Mouse (Mus musculus): Measurements from ENCODE around the gene Olfr153. TPM values are rescaled to one million over a fixed set of nuclear protein-coding genes. Genes with fewer than 3 reads are reported as not detected.
"Not testable (repeated sequence)": the region's sequence is repeated elsewhere in the genome, so short reads cannot be mapped to it uniquely, and the experiment has no call there.

Olfr153 gene
- total RNA-seq (2017), result not detected in 2 replicates

GRCm38 (mm10) chr2:87531496-87531895, at the start of gene Olfr153:
Gene Olfr153 (plus strand): TSS chr2:87531796.
- ATAC-seq (replicated peaks in 1 of 2; ENCODE audit: insufficient read depth in 1 of 2, low FRiP score in 2 of 2, low TSS enrichment in 1 of 2, low read depth in 1 of 2, poor library complexity in 2 of 2, severe bottlenecking in 2 of 2), result no peak

- ATAC-seq (replicated peaks in 1 of 2; ENCODE audit: insufficient read depth in 1 of 2, low FRiP score in 2 of 2, low TSS enrichment in 1 of 2, low read depth in 1 of 2, poor library complexity in 2 of 2, severe bottlenecking in 2 of 2), result no peak
Measured at GRCm38 (mm10) chr2:87482276-87482675, 49.3 kb upstream of the Olfr153 start.

GRCm38 (mm10) chr2:87496993-87497392, 34.6 kb upstream of the Olfr153 start, which contains the start of gene Pramel7:
Gene Pramel7 (minus strand): TSS chr2:87497093.
- not testable (repeated sequence) for ATAC-seq (replicated peaks in 1 of 2; ENCODE audit: insufficient read depth in 1 of 2, low FRiP score in 2 of 2, low TSS enrichment in 1 of 2, low read depth in 1 of 2, poor library complexity in 2 of 2, severe bottlenecking in 2 of 2)

- ATAC-seq (replicated peaks in 1 of 2; ENCODE audit: insufficient read depth in 1 of 2, low FRiP score in 2 of 2, low TSS enrichment in 1 of 2, low read depth in 1 of 2, poor library complexity in 2 of 2, severe bottlenecking in 2 of 2), result no peak
Measured at GRCm38 (mm10) chr2:87506265-87506664, 25.3 kb upstream of the Olfr153 start, which contains the start of gene Pramel6. Gene Pramel6 (plus strand): TSS chr2:87506565.

GRCm38 (mm10) chr2:87515046-87515445, 16.6 kb upstream of the Olfr153 start:
- ATAC-seq (replicated peaks in 1 of 2; ENCODE audit: insufficient read depth in 1 of 2, low FRiP score in 2 of 2, low TSS enrichment in 1 of 2, low read depth in 1 of 2, poor library complexity in 2 of 2, severe bottlenecking in 2 of 2), result no peak

- ATAC-seq (replicated peaks in 1 of 2; ENCODE audit: insufficient read depth in 1 of 2, low FRiP score in 2 of 2, low TSS enrichment in 1 of 2, low read depth in 1 of 2, poor library complexity in 2 of 2, severe bottlenecking in 2 of 2), result no peak
Measured at GRCm38 (mm10) chr2:87515457-87516060, 16.0 kb upstream of the Olfr153 start.

- ATAC-seq (replicated peaks in 1 of 2; ENCODE audit: insufficient read depth in 1 of 2, low FRiP score in 2 of 2, low TSS enrichment in 1 of 2, low read depth in 1 of 2, poor library complexity in 2 of 2, severe bottlenecking in 2 of 2), result no peak
Measured at GRCm38 (mm10) chr2:87516581-87516980, 15.0 kb upstream of the Olfr153 start.

GRCm38 (mm10) chr2:87520651-87521050, 10.9 kb upstream of the Olfr153 start:
- no peak for ATAC-seq (replicated peaks in 1 of 2; ENCODE audit: insufficient read depth in 1 of 2, low FRiP score in 2 of 2, low TSS enrichment in 1 of 2, low read depth in 1 of 2, poor library complexity in 2 of 2, severe bottlenecking in 2 of 2)

GRCm38 (mm10) chr2:87525899-87526616, 5.5 kb upstream of the Olfr153 start:
- not testable (repeated sequence) for ATAC-seq (replicated peaks in 1 of 2; ENCODE audit: insufficient read depth in 1 of 2, low FRiP score in 2 of 2, low TSS enrichment in 1 of 2, low read depth in 1 of 2, poor library complexity in 2 of 2, severe bottlenecking in 2 of 2)

- no peak for ATAC-seq (replicated peaks in 1 of 2; ENCODE audit: insufficient read depth in 1 of 2, low FRiP score in 2 of 2, low TSS enrichment in 1 of 2, low read depth in 1 of 2, poor library complexity in 2 of 2, severe bottlenecking in 2 of 2)
Measured at GRCm38 (mm10) chr2:87534826-87535225, 3.2 kb downstream of the Olfr153 start.

- no peak for ATAC-seq (replicated peaks in 1 of 2; ENCODE audit: insufficient read depth in 1 of 2, low FRiP score in 2 of 2, low TSS enrichment in 1 of 2, low read depth in 1 of 2, poor library complexity in 2 of 2, severe bottlenecking in 2 of 2)
Measured at GRCm38 (mm10) chr2:87545442-87545841, 13.8 kb downstream of the Olfr153 start, which contains the start of gene Olfr1128. Gene Olfr1128 (minus strand): TSS chr2:87545542.

- ATAC-seq (replicated peaks in 1 of 2; ENCODE audit: insufficient read depth in 1 of 2, low FRiP score in 2 of 2, low TSS enrichment in 1 of 2, low read depth in 1 of 2, poor library complexity in 2 of 2, severe bottlenecking in 2 of 2), result not testable (repeated sequence)
Measured at GRCm38 (mm10) chr2:87573602-87574001, 42.0 kb downstream of the Olfr153 start, which contains the start of gene Olfr1129. Gene Olfr1129 (plus strand): TSS chr2:87573902.

Other genes starting within 250 kb of the Olfr153 start
- gene Olfr1118, start 224.2 kb upstream of the Olfr153 start, total RNA-seq (2017), result not detected in 2 replicates
- not detected in 2 replicates for gene Olfr1120, start 177.0 kb upstream of the Olfr153 start, total RNA-seq (2017)
- not detected in 2 replicates for gene Olfr1121, start 161.9 kb upstream of the Olfr153 start, total RNA-seq (2017)
- gene Olfr1122, start 145.9 kb upstream of the Olfr153 start, total RNA-seq (2017), result not detected in 2 replicates
- not detected in 2 replicates for gene Olfr1123, start 115.2 kb upstream of the Olfr153 start, total RNA-seq (2017)
- not detected in 2 replicates for gene Olfr1124, start 101.5 kb upstream of the Olfr153 start, total RNA-seq (2017)
- gene Olfr1126, start 77.8 kb upstream of the Olfr153 start, total RNA-seq (2017), result not detected in 2 replicates
- not detected in 2 replicates for gene Pramel7, start 34.7 kb upstream of the Olfr153 start, total RNA-seq (2017)
- gene Pramel6, start 25.2 kb upstream of the Olfr153 start, total RNA-seq (2017), result not detected in 2 replicates
- gene Olfr1128, start 13.7 kb downstream of the Olfr153 start, total RNA-seq (2017), result not detected in 2 replicates
- gene Olfr1129, start 42.1 kb downstream of the Olfr153 start, total RNA-seq (2017), result not detected in 2 replicates
- not detected in 2 replicates for gene Olfr1130, start 74.4 kb downstream of the Olfr153 start, total RNA-seq (2017)
- gene Olfr1131, start 95.3 kb downstream of the Olfr153 start, total RNA-seq (2017), result not detected in 2 replicates
- not detected in 2 replicates for gene Olfr1132, start 105.7 kb downstream of the Olfr153 start, total RNA-seq (2017)
- not detected in 2 replicates for gene Olfr1133, start 115.6 kb downstream of the Olfr153 start, total RNA-seq (2017)
- gene Olfr1134, start 126.7 kb downstream of the Olfr153 start, total RNA-seq (2017), result not detected in 2 replicates
- not detected in 2 replicates for gene Olfr1135, start 141.9 kb downstream of the Olfr153 start, total RNA-seq (2017)
- gene Olfr1136, start 162.2 kb downstream of the Olfr153 start, total RNA-seq (2017), result not detected in 2 replicates
- gene Olfr1137, start 181.4 kb downstream of the Olfr153 start, total RNA-seq (2017), result not detected in 2 replicates
- gene Olfr1138, start 208.2 kb downstream of the Olfr153 start, total RNA-seq (2017), result not detected in 2 replicates
- not detected in 2 replicates for gene Olfr1140, start 212.0 kb downstream of the Olfr153 start, total RNA-seq (2017)
- not detected in 2 replicates for gene Olfr1141, start 222.2 kb downstream of the Olfr153 start, total RNA-seq (2017)
- gene Olfr152, start 247.7 kb downstream of the Olfr153 start, total RNA-seq (2017), result not detected in 2 replicates

Measured in hematopoietic stem cell, adult 5-6 weeks (primary cell).